Mouse (Mus musculus) cerebellum, adult 9-10 months (tissue): ENCODE measurements around the gene Myh14.

Source experiments
- DNase-seq: peaks from one replicate; pipeline ENCODE4 v3.0.0; 2022

Gene Myh14

GRCm38 (mm10) chr7:44667996-44668738 is 2.5 kb downstream of the Myh14 start:
- DNase-seq, result no peak

DNA sequence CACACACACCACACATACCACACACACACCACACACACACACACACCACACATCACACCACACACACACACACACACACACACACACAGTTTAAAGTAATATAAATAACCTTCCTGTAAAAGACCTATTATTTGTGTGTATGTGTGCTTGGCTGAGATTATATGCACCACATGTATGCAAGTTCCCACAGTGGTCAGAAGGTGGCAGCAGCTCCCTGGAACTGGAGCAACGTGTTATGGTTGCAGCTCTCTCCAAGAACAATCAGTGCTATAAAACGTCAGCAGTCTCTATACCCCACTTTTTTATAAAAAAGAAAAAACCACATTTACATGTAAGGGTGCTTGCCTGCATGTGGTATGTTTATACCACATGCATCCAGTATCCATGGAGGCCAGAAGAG is 4.2 kb downstream of the Myh14 start:
- DNase-seq, result no peak

DNA sequence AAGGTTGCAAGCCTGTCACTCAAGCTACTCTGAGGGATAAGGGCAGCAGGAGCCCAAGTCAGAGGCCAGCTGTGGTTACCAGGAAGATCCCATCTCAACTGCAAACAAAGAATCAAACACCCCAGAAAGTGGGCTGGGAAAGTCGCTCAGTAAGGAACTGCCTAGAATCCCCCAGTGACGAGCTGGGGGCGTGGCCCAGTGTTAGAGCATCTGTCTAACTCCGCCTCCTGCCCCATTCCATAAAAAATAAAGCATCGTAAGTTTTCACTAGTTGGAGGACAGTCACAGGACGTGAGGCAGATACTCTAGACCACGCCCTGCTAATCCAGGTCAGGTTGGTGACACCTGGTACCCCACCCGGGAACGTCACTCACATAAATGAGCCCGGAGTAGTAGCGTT is 5.9 kb downstream of the Myh14 start:
- no peak for DNase-seq

DNA sequence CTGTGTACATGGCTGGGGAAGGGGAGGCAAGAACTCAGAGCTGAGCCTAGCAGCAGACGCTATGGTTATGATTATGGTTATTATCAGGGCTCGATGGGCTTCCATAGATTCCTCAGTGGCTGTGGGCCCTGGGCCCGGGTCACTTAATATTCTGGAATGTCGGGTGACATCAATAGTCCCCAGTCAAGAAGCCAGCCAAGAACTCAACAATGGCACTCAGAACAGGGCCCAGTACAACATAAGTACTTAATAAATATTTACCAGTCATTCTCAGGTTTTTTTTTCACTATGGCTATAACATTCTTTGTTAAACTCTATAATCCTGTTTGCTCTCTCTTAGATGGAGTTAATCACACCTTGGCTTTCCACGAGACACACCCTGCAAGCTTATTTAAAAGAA is 7.1 kb downstream of the Myh14 start:
- no peak for DNase-seq

DNA sequence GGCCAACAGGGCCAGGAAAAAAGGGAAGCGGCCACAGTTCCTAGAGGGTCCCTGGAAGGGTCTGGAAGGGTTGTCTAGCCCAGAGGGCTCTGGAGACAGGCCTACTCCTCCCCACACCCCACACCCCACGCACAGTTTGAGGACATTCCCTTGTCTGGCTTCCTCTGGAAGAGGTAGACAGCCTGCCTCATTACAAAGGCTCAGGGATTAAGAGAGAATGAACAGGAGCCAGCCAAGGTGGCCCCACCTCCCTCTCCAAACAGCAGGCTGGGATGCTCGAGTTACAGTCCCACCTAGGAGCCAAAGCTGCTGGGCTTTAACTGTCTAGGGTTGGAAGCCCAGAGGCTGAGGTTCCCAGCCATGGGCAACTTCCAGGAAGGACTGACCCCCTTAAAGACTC is 8.1 kb downstream of the Myh14 start:
- DNase-seq, result no peak

- DNase-seq, result no peak
Measured at GRCm38 (mm10) chr7:44662168-44662567, 8.5 kb downstream of the Myh14 start.

DNA sequence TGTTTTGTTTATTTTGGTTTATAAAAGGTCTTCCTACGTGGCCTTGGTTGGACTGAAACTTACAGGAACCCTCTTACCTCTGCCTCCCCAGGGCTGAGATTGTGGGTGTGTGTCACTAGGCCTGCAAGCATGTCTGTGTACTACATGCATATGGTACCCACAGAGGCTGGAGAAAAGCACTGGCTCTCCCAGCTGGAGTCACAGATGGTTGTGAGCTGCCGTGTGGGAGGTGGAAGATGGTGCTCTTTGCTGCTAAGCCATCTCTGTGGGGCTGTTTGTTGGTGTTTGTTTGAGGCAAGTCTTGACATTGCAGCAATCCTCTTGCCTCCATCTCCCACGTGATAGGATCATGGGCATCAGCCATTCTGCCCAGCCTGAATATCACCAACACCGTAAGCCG is 9.4 kb downstream of the Myh14 start:
- no peak for DNase-seq

DNA sequence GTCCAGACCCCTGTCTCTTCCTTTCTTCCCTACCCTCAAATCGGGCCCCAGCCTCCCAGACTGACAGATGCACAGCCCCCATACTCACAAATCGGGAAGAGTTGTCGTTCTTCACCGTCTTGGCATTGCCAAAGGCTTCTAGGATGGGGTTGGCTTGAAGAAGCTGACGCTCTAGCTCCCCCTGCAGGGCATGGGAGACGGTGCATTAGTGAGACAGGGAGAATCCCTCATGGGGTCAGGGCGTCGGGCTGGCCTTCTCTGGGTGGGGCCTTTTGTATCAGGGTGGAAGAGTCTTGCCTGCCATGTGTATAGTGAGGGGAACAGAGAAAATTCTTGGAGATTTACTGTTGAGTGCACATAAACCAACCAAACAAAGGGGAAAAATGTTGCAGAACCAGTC is 15.1 kb downstream of the Myh14 start:
- peak; percentile 75 for DNase-seq

- no peak for DNase-seq
Measured at GRCm38 (mm10) chr7:44653773-44654172, 16.9 kb downstream of the Myh14 start.

GRCm38 (mm10) chr7:44651416-44651815 is 19.2 kb downstream of the Myh14 start:
- DNase-seq, result no peak

- peak; percentile 79 for DNase-seq
Measured at GRCm38 (mm10) chr7:44649990-44650389, 20.7 kb downstream of the Myh14 start.

GRCm38 (mm10) chr7:44649094-44649610 is 21.5 kb downstream of the Myh14 start:
- DNase-seq, result no peak

DNA sequence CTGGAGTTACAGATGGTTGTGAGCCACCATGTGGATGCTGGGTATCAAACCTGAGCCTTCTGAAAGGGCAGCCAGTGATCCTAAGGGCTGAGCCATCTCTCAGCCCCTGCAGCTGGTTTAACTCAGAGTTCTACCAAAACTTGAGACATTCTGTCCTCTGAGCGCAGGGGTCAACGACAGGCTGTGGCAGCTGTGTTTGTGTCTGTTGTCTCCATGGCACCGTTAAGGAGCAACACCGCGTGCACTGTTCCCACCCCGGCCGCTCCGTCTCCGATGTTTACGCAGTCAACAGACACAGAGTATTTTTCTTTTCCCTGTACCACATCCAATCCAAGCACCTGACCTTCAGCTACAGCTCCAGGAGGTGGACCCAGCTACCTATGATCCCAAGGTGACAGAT is 22.9 kb downstream of the Myh14 start:
- DNase-seq, result no peak

GRCm38 (mm10) chr7:44647042-44647724 is 23.5 kb downstream of the Myh14 start:
- peak; percentile 93 for DNase-seq

DNA sequence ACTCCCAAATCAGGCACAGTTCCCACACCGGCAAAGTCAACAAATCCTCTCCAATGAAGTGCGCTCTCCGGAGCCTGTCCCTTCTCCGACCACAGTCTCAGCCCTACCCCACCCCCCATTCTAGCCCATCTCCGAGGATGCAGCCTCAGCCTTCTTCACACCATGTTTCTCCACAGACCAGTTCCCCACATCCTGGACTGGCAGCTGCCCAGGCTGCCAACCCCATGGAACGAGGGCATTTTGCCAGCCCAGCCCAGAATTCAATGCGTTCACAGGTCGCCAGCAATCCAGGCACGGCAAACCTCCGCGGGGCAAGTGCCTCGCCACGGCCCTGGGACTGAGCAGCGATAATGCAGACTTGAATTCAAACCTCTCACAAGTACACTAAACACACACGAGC is 24.7 kb downstream of the Myh14 start:
- peak; percentile 82 for DNase-seq

DNA sequence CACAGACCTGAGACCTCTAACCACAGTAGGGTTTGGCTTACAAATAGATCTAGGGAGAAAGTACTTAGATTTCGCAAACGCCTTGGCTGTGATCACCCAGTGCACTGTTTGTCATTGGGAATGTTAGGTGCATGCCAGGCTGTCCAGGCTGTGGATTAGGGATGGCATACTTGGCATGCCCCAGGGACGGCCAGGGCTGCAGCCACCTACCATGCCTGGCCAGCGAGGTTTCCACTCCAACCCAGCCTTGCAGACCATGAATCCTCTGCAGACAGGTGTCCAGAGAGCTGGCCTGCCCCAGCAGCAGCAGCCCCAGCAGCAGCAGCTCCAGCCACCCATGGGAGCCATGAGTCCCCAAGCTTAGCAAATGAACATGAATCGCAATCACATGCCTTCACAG is 25.4 kb downstream of the Myh14 start:
- peak; percentile 58 for DNase-seq

DNA sequence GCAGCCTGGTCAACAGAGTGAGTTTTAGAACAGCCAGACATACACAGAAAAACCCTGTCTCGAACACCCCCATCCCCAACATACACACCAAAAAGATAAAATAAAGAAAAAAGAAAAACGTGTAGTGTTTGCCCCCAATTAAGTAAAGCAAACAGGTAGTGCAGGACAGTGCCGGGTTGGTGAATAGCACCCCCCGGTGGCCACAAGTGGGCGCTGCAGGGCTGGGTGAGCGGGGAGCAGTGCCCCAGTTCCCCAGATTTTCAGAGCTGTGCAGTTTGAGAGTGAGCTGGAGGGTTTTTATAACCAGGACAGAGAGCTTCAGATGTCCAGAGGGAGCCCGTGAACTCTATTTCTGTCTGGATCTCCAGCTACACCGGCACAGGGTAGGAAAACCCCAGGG is 28.8 kb downstream of the Myh14 start:
- DNase-seq, result peak; percentile 86

DNA sequence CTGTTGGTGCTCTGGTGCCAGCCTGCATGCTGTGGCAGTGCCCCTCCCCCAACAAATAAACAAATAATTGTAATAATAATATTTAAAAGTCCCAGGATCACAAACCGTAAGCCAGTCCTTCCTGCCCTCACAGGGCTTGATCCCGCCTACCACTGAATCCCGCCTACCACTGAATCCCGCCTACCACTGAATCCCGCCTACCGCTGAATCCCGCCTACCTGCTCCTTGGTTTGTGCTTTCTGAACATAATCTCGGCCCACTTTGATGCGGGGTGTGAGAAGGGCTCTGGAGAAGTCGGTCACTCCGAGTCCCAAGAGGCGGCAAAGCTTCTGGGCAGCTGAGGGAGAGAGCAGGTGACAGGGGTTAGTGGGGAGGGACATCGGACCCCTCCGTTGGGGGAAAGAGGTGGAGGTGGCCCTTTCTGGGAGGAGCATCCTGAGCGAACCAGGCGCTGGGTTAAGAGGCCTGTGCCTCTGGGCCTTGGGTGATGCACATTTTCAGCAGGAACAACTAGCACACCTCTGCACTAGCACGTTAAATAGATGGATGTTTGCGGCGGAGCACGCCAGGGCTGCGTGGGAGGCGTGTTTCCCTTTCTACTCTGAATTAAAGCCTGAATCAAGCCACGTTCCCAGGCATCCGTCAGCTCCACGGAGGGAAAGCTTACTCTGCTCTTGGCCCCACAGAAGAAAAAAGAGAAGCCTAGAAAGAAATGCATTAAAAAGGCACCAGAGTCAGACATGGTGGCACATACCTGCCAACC is 29.6 kb downstream of the Myh14 start:
- DNase-seq, result no peak

GRCm38 (mm10) chr7:44638663-44639062 is 32.0 kb downstream of the Myh14 start:
- no peak for DNase-seq

DNA sequence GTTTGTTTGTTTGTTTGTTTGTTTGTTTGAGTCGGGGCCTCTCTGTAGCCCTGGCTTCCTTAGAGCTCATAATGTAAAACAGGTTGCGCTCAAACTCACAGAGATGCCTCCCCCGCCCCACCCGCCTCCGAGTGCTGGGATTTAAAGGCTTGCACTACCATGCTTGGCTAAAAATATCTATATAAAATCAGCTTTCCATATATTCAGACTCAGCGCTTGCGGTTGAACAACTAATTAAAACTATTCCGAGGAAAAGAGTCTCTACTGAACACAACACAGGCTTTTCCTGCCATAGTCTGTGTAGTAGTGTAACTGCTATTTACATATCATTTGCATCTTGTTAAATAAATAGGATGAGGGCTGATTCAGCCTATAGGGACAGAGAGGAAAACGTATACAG is 34.0 kb downstream of the Myh14 start:
- DNase-seq, result no peak

DNA sequence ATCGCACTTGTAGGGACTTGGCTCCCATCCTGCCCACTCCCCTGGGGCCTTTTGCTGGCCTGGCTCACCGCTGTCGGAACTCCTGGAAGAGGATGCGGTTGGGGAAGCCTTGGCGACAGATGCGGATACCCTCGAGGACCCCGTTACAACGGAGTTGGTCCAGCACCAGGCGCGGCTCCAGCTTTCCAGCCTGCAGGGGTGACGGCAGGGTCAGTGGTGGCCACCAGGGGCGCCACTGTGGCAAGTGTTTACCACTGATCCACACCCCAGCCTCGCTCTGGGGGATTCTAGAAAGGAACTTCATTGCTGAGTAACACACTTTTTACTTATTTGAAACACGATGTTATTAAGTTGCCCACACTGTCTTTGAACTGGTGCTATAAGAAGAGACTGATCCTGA is 37.2 kb downstream of the Myh14 start:
- DNase-seq, result peak; percentile 58

DNA sequence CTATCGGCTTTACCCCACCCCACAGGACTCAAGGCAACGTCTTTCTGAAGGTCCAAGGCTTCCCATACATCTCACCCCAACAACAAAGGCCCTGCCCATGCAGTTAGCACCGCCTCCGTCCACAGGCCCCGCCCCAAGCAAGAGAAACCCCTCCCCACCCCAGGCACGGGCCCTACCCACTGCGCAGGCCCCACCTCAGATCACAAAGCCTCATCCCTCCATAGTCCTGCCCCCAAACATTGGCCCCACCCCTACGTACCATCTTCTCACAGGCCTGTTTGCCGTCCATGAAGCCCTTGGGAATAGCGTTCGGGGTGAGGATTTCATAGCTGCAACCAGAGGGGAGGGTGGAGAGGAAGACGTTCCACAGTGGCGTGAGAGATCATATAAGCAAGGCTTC is 38.0 kb downstream of the Myh14 start:
- DNase-seq, result no peak

DNA sequence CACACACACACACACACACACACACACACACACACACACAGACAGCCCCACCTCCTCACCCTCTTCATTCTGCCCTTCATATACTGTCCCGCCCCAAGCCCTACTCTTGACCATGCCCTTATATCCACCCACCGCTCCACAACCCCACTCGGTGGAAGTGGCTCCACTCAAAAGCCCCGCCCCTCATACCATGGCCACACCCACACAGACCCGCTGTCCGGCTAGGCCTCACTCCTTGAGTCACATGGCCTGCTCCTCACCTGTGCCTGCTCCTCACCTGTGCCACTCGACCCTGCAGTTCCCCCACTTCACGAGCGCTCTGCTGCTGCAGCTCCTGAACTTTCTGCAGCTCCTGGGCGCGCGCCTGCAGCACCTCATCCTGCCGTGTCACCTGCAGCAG is 40.2 kb downstream of the Myh14 start:
- DNase-seq, result no peak
